Mouse (Mus musculus) embryonic fibroblast, embryonic 13.5 days (primary cell): ENCODE data around the gene Lsm14b. TPM values are rescaled to one million over a fixed set of nuclear protein-coding genes. Genes with fewer than 3 reads are reported as not detected.

ENCODE experiments used
- H3K27ac ChIP-seq: 2 replicates; pipeline ENCODE4 v1.5.1; 2012; ENCODE audit warnings: low read length, control low read depth, inconsistent platforms; ENCODE audit not compliant: insufficient read depth
- H3K4me1 ChIP-seq: 2 replicates; pipeline ENCODE4 v1.6.1; 2011; ENCODE audit warnings: low read length; ENCODE audit not compliant: control insufficient read depth, insufficient read depth
- H3K4me3 ChIP-seq: 2 replicates; pipeline ENCODE4 v1.5.1; 2011; ENCODE audit warnings: mild to moderate bottlenecking, control low read depth, low read length; ENCODE audit not compliant: insufficient read depth
- CTCF ChIP-seq: IDR thresholded peaks from 2 replicates; pipeline ENCODE4 v1.5.1; 2011; ENCODE audit warnings: mild to moderate bottlenecking, control low read depth, low read length, moderate library complexity, borderline replicate concordance; ENCODE audit not compliant: insufficient read depth
- POLR2A ChIP-seq: IDR thresholded peaks from 2 replicates; pipeline ENCODE4 v1.6.1; 2011; ENCODE audit warnings: low read depth, mild to moderate bottlenecking, control low read depth, low read length, moderate library complexity
- polyA plus RNA-seq: library from polyadenylated mRNA; stranded (reverse); fragments of >200 nt; gene quantifications from 2 replicates; pipeline ENCODE4 v1.2.4, GENCODE M21; 2011; ENCODE audit warnings: low read depth; ENCODE audit not compliant: missing spikeins, insufficient read length

The Lsm14b gene
- 54.7 and 63.3 TPM in 2 replicates for polyA plus RNA-seq

DNA sequence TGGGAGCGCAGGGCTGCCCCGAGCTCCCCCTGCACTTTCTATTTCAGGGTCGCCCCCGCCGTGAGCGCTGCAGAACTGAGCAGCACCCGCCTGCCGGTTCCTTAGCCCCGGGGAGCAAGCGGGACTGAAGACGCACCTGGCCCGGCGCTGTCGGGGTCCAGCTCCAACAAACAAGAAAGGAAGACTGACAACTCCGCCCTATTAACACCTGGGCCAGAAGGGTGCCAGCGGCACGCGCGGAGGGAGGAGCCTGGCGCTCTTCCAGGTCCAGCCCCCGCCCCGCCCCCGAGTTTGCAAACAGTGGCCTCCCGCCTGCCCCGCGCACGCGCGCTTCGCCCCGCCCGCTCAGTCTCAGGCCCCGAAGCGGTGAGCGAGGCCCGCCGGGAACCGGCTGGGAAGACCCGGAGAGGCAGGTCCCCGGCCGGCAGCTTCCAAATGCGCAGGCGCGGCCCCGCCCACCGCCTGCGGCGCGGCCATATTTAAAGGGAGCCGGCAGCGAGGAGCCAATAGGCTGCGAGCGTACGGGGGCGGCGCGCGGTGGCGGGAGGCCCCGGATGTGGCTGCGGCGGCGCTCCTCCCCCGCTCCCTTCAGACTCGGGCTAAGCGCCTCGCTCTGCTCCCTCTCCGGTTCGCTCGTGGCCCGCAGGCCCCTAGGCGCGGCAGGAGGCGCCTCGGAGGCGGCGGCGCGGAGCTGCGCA is at the start of gene Lsm14b:
Lsm14b (plus strand) TSS at position 587 of the 698 bp plus-strand sequence.
- TF ChIP-seq CTCF (no peak), POLR2A (peak; percentile 74)
- Histone ChIP-seq H3K4me1 (no peaks in the 10 kb centered on the region), H3K27ac (peak within 1 kb of the TSS; percentile 63), H3K4me3 (peak within 1 kb of the TSS; percentile 81)

DNA sequence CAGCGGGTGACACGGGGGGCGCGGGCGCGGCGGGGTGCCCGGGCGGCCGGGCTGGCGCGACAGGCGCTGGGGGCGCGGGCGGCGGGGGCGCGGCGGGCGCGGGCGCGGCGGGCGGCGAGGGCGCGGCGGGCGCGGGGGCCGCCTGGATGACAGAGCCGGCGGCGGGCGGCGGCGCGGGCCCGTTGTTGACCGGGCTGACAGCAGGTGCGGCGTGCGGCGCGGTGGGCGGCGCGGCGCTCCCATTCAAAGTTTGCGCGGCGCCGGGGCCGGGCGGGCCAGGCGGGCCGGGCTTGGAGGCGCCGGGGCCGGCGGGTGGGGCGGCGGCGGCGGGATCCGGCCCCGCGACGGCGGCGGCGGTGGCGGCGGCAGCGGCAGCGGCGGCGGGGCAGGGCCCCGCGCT is 48.9 kb upstream of the Lsm14b start:
- Histone ChIP-seq H3K4me3 (no peak overlapping the region), H3K4me1 (peaks cover 15% of the 10 kb centered on the region), H3K27ac (no peak overlapping the region)
- TF ChIP-seq CTCF (no peak), POLR2A (no peak)

DNA sequence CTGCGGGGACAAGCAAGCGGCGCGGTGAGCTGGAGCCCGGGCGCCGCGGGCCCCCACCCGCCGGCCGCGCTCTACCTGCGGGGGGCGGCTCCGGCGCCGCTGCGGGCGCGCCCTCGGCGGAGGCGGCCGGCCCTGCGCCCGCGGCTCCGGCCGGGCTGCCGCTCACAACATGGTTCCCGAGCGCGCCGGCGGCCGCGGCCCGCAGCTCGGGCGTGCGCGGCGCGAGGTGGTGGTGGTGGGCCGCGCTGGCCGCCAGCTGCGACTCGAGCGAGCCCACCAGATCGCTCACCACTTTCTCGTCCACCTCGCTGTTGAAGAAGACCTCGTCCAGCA is 48.5 kb upstream of the Lsm14b start:
- TF ChIP-seq CTCF, result no peak
- TF ChIP-seq POLR2A, result no peak; the same call in 1 of the 2 replicates
- Histone ChIP-seq H3K4me3 (peak overlapping the region; percentile 16; the same call in 1 of the 2 replicates), H3K27ac (no peak overlapping the region), H3K4me1 (peaks cover 15% of the 10 kb centered on the region)

DNA sequence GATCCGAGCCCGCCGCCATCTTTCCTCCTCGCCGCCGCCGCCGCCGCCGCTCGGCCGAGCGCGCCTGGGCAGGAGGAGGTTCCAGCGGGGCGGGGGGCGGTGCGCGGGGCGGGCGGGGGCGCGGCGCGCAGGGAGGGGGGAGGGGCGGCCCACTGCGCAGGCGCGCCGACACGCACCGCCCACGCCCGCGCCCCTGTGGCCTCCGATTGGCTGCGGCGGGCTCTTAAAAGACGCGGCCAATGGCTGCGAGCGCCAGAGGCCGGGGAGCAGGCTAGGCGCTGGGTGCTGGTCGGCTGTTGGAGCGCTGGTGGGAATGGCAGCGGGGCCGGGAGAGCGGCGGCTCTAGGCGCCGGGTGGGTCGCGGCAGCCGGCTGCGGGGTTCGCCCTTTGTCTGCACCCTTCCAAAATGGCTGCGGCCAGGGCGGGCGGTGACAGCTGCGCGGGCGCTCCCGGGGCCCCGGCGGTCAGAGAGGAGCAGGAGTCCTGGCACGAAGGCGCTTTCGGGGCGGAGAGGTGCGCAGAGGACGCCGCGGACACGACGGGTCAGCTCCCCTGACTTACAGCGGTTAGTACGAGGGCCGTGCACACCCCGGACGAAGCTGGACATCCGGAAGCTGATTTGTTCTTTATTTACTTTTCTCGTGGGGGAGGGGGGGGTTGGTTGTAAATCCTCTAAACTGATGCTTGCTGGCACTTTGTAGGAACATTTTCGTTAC is 48.0 kb upstream of the Lsm14b start, which contains the start of gene Taf4:
Taf4 (minus strand) TSS at position 19 of the 716 bp plus-strand sequence.
- Histone ChIP-seq H3K27ac (peak within 1 kb of the TSS; percentile 86), H3K4me3 (peak within 1 kb of the TSS; percentile 90), H3K4me1 (peaks cover 15% of the 10 kb centered on the region)
- TF ChIP-seq POLR2A, result peak; percentile 96
- TF ChIP-seq CTCF, result no peak

DNA sequence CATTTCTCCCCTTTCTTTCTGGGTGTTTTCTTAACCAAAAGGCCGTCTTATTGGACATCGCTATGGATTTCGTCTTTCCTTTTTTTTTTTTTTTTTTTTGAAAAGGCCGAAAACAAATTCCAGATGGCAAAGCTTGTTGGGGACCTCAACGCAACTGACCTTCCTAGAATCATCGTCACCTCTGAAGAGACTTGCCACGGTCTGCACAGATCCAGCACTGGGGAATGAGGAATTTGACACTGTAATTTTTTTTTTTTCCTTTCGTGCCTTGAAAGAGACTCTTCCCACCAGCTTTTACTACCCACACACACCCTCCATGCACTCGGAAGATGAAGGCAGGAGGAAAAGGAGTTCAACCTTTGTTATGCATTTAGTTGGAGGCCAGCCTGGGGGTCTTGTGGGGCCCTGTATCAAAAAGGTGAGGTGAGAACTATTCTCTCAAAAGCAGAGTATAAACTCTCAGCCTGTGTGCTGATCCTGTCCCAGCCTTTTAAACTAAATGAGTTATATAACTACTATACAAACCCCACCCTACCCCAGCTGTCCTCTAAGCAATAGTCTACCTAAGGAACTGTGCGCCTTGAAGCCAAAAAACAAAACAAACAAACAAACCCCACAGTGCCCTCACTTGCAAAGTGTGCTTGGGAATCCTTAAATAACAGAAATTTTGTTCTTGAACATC is 47.3 kb upstream of the Lsm14b start:
- Histone ChIP-seq H3K4me1 (peaks cover 15% of the 10 kb centered on the region), H3K27ac (peak overlapping the region; percentile 86), H3K4me3 (peak overlapping the region; percentile 90)
- TF ChIP-seq CTCF (no peak), POLR2A (no peak)

DNA sequence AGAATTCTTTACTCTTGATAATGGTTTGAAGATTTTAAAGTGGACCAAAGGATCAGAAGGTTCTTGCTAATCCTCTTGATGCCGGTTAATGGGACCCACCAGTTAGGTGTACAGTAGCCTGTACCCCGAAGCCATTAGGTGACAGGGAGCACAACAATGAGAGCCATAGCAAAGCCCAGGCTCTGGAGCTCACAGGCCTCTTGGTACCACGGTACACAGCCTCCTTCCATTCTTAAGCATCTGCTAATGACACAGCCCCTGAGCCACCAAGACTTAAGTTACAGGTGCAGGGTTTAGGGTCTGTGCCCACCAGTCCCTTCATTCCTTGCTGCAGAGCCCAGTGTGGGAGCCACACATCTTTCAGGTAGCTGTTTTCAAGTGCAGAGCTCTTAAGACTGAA is 46.5 kb upstream of the Lsm14b start:
- no peak overlapping the region for H3K4me3 ChIP-seq
- H3K4me1 ChIP-seq, result peaks cover 15% of the 10 kb centered on the region
- no peak overlapping the region for H3K27ac ChIP-seq
- TF ChIP-seq POLR2A (no peak), CTCF (no peak)

DNA sequence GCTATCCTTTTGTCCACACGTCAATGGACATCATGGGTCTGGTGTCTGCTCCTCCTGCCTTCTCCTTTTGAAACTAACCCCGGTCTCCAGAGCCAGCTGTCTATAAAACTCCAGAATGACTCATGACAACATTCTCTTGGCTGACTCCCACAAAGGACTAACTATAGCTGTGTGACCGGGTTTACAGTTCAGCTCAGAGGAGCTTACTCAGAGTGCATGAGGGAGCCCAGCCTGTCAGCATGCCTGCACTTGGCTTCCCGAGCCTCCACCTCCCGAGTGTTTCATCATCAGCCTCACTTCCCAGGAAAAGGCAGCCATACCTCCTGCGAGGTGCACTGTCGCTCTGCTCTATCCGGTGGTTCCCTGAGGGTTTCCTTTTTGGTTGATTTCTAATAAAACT is 45.0 kb upstream of the Lsm14b start:
- TF ChIP-seq CTCF (no peak), POLR2A (peak; percentile 54)
- H3K27ac ChIP-seq, result no peak overlapping the region
- H3K4me1 ChIP-seq, result peaks cover 9% of the 10 kb centered on the region
- no peak overlapping the region for H3K4me3 ChIP-seq

DNA sequence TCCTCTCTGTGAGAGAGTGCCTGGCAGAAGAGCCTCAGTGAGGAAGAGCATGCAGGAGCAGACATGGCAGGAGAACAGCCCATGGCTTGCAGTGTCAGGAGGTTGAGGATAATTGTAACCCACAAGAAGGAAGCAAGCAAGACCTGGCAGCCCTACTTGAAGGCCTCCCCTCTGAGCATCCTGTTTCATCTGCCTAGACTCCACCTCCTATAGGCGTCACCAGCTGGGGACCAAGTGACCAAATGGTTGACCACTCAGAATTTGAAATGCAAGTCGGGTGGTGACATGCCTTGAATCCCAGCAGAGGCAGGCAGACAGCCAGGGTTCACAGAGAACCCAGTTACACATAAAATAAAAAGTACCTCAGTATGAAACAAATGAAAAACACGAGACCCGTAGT is 44.2 kb upstream of the Lsm14b start:
- no peak overlapping the region for H3K4me3 ChIP-seq
- H3K4me1 ChIP-seq, result peaks cover 9% of the 10 kb centered on the region
- no peak for TF ChIP-seq CTCF
- no peak for TF ChIP-seq POLR2A
- H3K27ac ChIP-seq, result no peak overlapping the region

DNA sequence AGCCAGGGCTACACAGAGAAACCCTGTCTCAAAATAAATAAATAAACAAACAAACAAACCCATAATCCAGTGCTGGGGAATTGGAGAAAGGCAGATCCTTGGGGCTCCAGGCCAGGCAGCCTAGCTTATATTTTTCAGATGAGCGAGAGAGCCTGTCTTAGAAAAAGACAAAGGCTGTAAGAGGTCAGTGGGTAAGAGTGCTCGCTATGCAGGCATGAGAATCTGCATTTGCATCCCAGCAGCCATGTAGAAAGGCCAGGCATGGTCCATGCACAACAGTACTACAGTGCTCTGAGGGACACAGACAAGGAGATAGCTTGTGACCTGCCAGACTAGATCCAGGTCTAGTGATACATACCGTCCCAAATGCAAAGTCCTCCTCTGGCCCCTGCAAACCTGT is 42.1 kb upstream of the Lsm14b start:
- Histone ChIP-seq H3K4me1 (peaks cover 9% of the 10 kb centered on the region), H3K27ac (no peak overlapping the region), H3K4me3 (no peak overlapping the region)
- TF ChIP-seq POLR2A (no peak), CTCF (no peak)
